Mouse (Mus musculus) left cerebral cortex, adult 8-10 months (tissue): ENCODE results near the gene Hist1h2br. TPM values are rescaled to one million over a fixed set of nuclear protein-coding genes. Genes with fewer than 3 reads are reported as not detected.
"Not testable (repeated sequence)": the region's sequence is repeated elsewhere in the genome, so short reads cannot be mapped to it uniquely, and the experiment has no call there.

ENCODE experiments used
- DNase-seq, 2 experiments: peaks; one replicate each; pipeline ENCODE4 v3.0.0; 2022; ENCODE audit warnings: low spot score in 2 of 2
- microRNA-seq, 2 experiments: library from miRNA; unstranded; fragments of <30 nt; microRNA quantifications; one replicate each; pipeline ENCODE4 v1.2.0; 2022
- total RNA-seq, 4 experiments: library from RNA; stranded (reverse); gene quantifications; 2 replicates each; pipeline ENCODE4 v1.2.4; 2022

The Hist1h2br gene
- total RNA-seq, 4 experiments from 2014 or later: 26.6 to 43.8 (median 31.6) TPM

- DNase-seq: not testable (repeated sequence)
Measured at GRCm38 (mm10) chr13:21840508-21840907, 7.0 kb downstream of the Hist1h2br start.

- DNase-seq: not testable (repeated sequence)
Measured at GRCm38 (mm10) chr13:21846356-21846755, 12.8 kb downstream of the Hist1h2br start.

DNA sequence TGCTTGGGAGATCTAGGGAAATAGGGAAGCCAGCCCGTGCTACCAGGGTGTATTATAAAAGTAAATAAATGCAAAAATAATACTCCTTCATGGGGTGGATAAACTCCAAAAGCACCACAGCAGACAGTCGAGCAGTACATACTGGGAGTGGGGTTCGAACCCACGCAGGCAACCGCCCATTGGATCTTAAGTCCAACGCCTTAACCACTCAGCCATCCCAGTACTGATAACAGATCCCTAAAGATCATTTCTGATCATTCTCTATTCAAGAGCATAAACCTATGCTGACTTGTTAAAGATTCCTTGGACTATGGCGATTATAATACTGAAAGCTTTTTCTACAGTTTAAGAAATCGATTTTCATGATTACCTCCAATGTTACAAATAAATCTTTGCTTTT lies 14.3 kb downstream of the Hist1h2br start:
- no peak for DNase-seq

- DNase-seq: not testable (repeated sequence)
Measured at GRCm38 (mm10) chr13:21850696-21851095, 17.2 kb downstream of the Hist1h2br start.

GRCm38 (mm10) chr13:21852215-21852945 lies 18.8 kb downstream of the Hist1h2br start:
- no peak for DNase-seq

DNA sequence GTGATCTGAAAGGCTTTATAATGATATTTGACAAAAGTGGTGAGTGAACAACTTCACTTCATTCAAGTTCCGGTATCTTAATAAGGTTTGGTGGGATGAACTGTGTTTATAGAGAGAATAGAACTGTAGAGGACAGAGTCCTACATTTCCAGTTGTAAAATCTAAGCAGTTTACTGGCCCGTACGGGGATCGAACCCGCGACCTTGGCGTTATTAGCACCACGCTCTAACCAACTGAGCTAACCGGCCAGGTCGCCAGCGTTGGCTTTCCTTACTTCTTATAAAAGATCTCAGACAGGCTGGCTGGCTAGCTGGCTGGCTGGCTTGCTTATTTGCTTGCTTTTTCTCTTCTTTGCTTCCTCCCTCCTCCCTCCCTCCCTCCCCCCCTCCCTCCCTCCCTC lies 21.6 kb downstream of the Hist1h2br start:
- DNase-seq: peak; percentile 64 to 95

- peak; percentile 23 to 41 for DNase-seq
Measured at GRCm38 (mm10) chr13:21855698-21856162, 22.2 kb downstream of the Hist1h2br start.

GRCm38 (mm10) chr13:21861608-21862007 lies 28.1 kb downstream of the Hist1h2br start:
- DNase-seq: no peak

- DNase-seq: not testable (repeated sequence)
Measured at GRCm38 (mm10) chr13:21865503-21865902, 32.0 kb downstream of the Hist1h2br start.

- DNase-seq: no peak
Measured at GRCm38 (mm10) chr13:21880735-21881134, 47.2 kb downstream of the Hist1h2br start.

DNA sequence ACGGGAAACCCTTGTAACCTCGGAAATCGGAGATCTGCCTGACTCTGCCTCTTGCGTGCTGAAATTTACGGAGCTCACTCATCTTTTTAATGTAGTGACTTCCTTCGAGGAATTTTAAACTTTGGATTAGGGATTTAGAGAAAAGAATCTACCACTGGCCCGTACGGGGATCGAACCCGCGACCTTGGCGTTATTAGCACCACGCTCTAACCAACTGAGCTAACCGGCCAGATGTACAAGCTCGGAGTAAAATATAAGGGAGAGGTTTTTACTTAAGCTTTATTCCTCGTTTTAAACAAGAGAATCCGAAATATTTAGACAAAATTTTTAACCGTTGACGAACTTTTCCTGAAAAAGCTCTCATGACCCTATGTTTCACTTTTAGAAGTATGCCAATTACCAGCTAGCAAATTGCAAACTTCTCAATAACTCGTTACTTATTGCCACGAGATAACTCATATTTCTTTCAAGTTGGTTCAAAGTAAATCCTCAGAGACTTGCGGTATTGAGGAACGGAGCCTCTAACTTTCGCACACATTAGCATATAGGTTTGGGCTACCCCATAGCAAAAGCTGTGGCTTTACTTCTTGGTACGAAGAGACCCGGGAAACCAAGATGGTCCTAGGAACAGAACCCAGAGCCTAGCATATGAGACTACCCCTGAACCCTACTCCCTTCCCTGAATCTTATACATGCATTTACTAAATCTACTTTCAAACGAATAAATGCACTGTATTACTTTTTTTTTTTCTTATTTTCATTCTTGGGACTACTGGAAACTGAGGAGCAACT lies 48.5 kb downstream of the Hist1h2br start:
- DNase-seq: peak in 1 of 2 experiments; percentile 59

DNA sequence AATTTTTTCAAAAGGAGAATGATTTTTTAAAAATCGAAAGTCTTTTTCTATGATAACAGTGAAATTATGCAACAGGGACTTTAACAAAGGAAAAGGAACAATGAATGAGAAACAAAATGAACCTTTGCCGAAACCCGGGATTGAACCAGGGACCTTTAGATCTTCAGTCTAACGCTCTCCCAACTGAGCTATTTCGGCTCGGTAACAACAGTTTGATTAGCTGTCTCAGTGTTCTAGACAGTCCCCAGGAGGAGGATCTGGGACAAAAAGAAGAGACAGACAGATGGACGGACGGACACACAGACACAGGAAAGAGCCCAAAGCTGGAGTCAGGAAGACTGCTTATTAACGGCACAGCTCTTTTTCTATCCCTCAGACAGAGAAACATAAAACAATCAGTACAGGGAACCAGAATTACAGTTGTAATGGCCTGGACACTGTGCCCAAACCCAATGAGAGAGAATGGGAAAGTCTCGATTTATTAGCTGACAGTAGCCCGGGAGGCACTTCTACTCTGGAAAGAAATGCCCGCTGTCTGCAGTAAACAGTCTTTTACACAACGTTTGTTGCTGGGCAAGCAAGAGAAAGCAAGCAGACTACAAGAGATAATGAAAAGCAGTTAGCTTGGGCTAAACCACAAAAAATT lies 49.3 kb downstream of the Hist1h2br start:
- DNase-seq: peak in 1 of 2 experiments; percentile 69

DNA sequence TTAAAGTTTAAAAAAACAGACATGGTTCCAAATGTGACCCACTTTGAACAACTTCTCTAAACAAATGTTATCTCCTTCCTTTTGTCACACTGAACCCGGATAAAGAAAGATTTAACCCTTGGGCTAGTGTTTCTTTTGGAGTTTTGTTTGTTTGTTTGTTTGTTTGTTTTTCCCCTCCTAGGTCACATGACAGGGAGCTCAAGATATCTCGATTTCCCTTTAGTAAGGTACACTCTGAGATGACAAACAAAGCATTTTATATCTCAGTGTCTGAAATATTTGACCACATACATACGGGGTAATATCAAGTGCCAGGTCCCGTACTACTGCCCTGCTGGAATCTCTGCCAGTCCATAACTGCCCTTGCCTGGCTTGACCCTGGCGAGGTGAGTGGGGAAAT lies 49.9 kb downstream of the Hist1h2br start:
- DNase-seq: no peak

- DNase-seq: no peak
Measured at GRCm38 (mm10) chr13:21884586-21884985, 51.0 kb downstream of the Hist1h2br start.

Small RNA genes lying within 50 kb of the gene (microRNA-seq; reads per million reads assigned to microRNA genes)
- gene Gm19658: 0 reads per million in 2 experiments
- 0 reads per million in 2 experiments for gene Gm44346
- gene Gm44466: 0 reads per million in 2 experiments

Other genes starting within 250 kb of the Hist1h2br start
- gene Olfr1362, start 219.7 kb upstream of the Hist1h2br start, total RNA-seq: not detected
- not detected for gene Olfr11, start 191.2 kb upstream of the Hist1h2br start, total RNA-seq
- not detected for gene Olfr1361, start 170.4 kb upstream of the Hist1h2br start, total RNA-seq
- not detected for gene Olfr1360, start 156.3 kb upstream of the Hist1h2br start, total RNA-seq
- not detected for gene Olfr1359, start 135.6 kb upstream of the Hist1h2br start, total RNA-seq
- 10 to 100 TPM; 16.0 to 30.4 (median 22.3) TPM for gene Hist1h2bl, start 117.6 kb upstream of the Hist1h2br start, total RNA-seq
- gene Hist1h2ai, start 117.3 kb upstream of the Hist1h2br start, total RNA-seq: 10 to 100 TPM in 3 of 4 experiments, not detected in 1; 16.4 to 24.8 (median 22.3) TPM
- gene Hist1h3h, start 116.1 kb upstream of the Hist1h2br start, total RNA-seq: 10 to 100 TPM; 40.8 to 60.6 (median 44.2) TPM
- gene Hist1h2bm, start 111.7 kb upstream of the Hist1h2br start, total RNA-seq: 1 to 10 TPM; 2.5 to 5.9 (median 4.5) TPM
- 10 to 100 TPM; 18.4 to 23.9 (median 19.2) TPM for gene Hist1h4j, start 98.7 kb upstream of the Hist1h2br start, total RNA-seq
- 100 to 1,000 TPM; 294 to 349 (median 343) TPM for gene Hist1h4k, start 83.2 kb upstream of the Hist1h2br start, total RNA-seq
- gene Hist1h2ak, start 79.9 kb upstream of the Hist1h2br start, total RNA-seq: 10 to 100 TPM in 3 of 4 experiments, 1 to 10 TPM in 1; 9.6 to 16.7 (median 11.1) TPM
- 10 to 100 TPM in 3 of 4 experiments, 1 to 10 TPM in 1; 1.6 to 11.3 (median 10.8) TPM for gene Hist1h2bn, start 79.6 kb upstream of the Hist1h2br start, total RNA-seq
- gene Hist1h1b, start 53.1 kb upstream of the Hist1h2br start, total RNA-seq: 10 to 100 TPM in 2 of 4 experiments, 1 to 10 TPM in 2; 7.2 to 11.0 (median 10.2) TPM
- gene Hist1h3i, start 50.4 kb upstream of the Hist1h2br start, total RNA-seq: 10 to 100 TPM; 44.4 to 70.8 (median 54.9) TPM
- 1 to 10 TPM in 2 of 4 experiments, not detected in 2; 2.9 to 4.0 TPM for gene Hist1h2an, start 46.5 kb upstream of the Hist1h2br start, total RNA-seq
- 10 to 100 TPM in 1 of 4 experiments, 1 to 10 TPM in 3; 6.0 to 11.4 (median 8.5) TPM for gene Hist1h2bp, start 46.3 kb upstream of the Hist1h2br start, total RNA-seq
- gene Hist1h2bq, start 23.5 kb upstream of the Hist1h2br start, total RNA-seq: 10 to 100 TPM; 26.3 to 44.6 (median 31.8) TPM
- gene Hist1h2ao, start 23.3 kb upstream of the Hist1h2br start, total RNA-seq: 10 to 100 TPM in 3 of 4 experiments, not detected in 1; 14.7 to 30.0 (median 20.1) TPM
- gene Hist1h4m, start 22.0 kb upstream of the Hist1h2br start, total RNA-seq: 100 to 1,000 TPM; 177 to 265 (median 220) TPM
- gene Hist1h4n, start 1.5 kb upstream of the Hist1h2br start, total RNA-seq: 10 to 100 TPM; 31.1 to 87.2 (median 44.3) TPM
- gene Hist1h2ap, start 236 bp upstream of the Hist1h2br start, total RNA-seq: 10 to 100 TPM in 2 of 4 experiments, 1 to 10 TPM in 1, not detected in 1; 7.5 to 39.9 (median 17.1) TPM
- 1 to 10 TPM; 2.4 to 4.1 (median 3.3) TPM for gene Zfp184, start 111.4 kb downstream of the Hist1h2br start, total RNA-seq
- gene Pom121l2, start 147.5 kb downstream of the Hist1h2br start, total RNA-seq: not detected
- gene Prss16, start 176.0 kb downstream of the Hist1h2br start, total RNA-seq: 1 to 10 TPM in 3 of 4 experiments, under 1 TPM in 1; 0.33 to 1.3 (median 1.0) TPM
- gene Hist1h2ah, start 201.8 kb downstream of the Hist1h2br start, total RNA-seq: 10 to 100 TPM in 3 of 4 experiments, not detected in 1; 15.3 to 27.1 (median 22.8) TPM
- gene Hist1h2bk, start 202.1 kb downstream of the Hist1h2br start, total RNA-seq: 10 to 100 TPM in 3 of 4 experiments, 1 to 10 TPM in 1; 3.0 to 13.9 (median 10.7) TPM
- gene Hist1h4i, start 207.6 kb downstream of the Hist1h2br start, total RNA-seq: 10 to 100 TPM; 62.0 to 71.0 (median 68.4) TPM
- gene Hist1h2ag, start 209.2 kb downstream of the Hist1h2br start, total RNA-seq: 10 to 100 TPM in 3 of 4 experiments, 1 to 10 TPM in 1; 9.0 to 26.2 (median 21.0) TPM
- gene Hist1h2bj, start 209.5 kb downstream of the Hist1h2br start, total RNA-seq: 10 to 100 TPM in 2 of 4 experiments, 1 to 10 TPM in 2; 7.2 to 11.6 (median 10.4) TPM